Mouse (Mus musculus): ENCODE data around the gene Tctn1.

Tctn1 gene

GRCm38 (mm10) chr5:122246547-122247167 is 17.6 kb downstream of the Tctn1 start:
- DNase-seq = no peak

- peak in 1 of 2 experiments; percentile 48 for DNase-seq
Observed at GRCm38 (mm10) chr5:122245186-122245585, 19.1 kb downstream of the Tctn1 start.

- no peak for DNase-seq
Observed at GRCm38 (mm10) chr5:122243781-122244523, 20.3 kb downstream of the Tctn1 start.

GRCm38 (mm10) chr5:122242521-122243123 is 21.6 kb downstream of the Tctn1 start:
- DNase-seq = peak in 1 of 2 experiments; percentile 18

- no peak for DNase-seq
Observed at GRCm38 (mm10) chr5:122240989-122241388, 23.3 kb downstream of the Tctn1 start.

GRCm38 (mm10) chr5:122240521-122240920 is 23.7 kb downstream of the Tctn1 start:
- DNase-seq = peak; percentile 62 to 83

- DNase-seq = no peak
Observed at GRCm38 (mm10) chr5:122239618-122240017, 24.6 kb downstream of the Tctn1 start.

- no peak for DNase-seq
Observed at GRCm38 (mm10) chr5:122237200-122237599, 27.1 kb downstream of the Tctn1 start.

GRCm38 (mm10) chr5:122235196-122235836 is 28.9 kb downstream of the Tctn1 start:
- DNase-seq = no peak

- DNase-seq = no peak
Observed at GRCm38 (mm10) chr5:122234319-122235195, 29.7 kb downstream of the Tctn1 start.

GRCm38 (mm10) chr5:122233695-122234094 is 30.6 kb downstream of the Tctn1 start:
- no peak for DNase-seq

- no peak for DNase-seq
Observed at GRCm38 (mm10) chr5:122233077-122233581, 31.1 kb downstream of the Tctn1 start.

- DNase-seq = peak in 1 of 2 experiments; percentile 34
Observed at GRCm38 (mm10) chr5:122232004-122232403, 32.3 kb downstream of the Tctn1 start.

GRCm38 (mm10) chr5:122231431-122231830 is 32.8 kb downstream of the Tctn1 start:
- DNase-seq = no peak

GRCm38 (mm10) chr5:122230816-122231215 is 33.4 kb downstream of the Tctn1 start:
- DNase-seq = no peak

- peak in 1 of 2 experiments; percentile 50 for DNase-seq
Observed at GRCm38 (mm10) chr5:122228772-122229171, 35.5 kb downstream of the Tctn1 start.

- no peak for DNase-seq
Observed at GRCm38 (mm10) chr5:122228271-122228765, 35.9 kb downstream of the Tctn1 start.

GRCm38 (mm10) chr5:122224291-122224690 is 40.0 kb downstream of the Tctn1 start:
- DNase-seq = no peak

GRCm38 (mm10) chr5:122221085-122221484 is 43.2 kb downstream of the Tctn1 start:
- no peak for DNase-seq

- DNase-seq = peak; percentile 76 to 79
Observed at GRCm38 (mm10) chr5:122219655-122220629, 44.3 kb downstream of the Tctn1 start.

GRCm38 (mm10) chr5:122218928-122219327 is 45.3 kb downstream of the Tctn1 start:
- no peak for DNase-seq
